Mouse (Mus musculus) forebrain, embryonic 11.5 days (tissue): ENCODE data around the gene Zfp46. TPM values are rescaled to one million over a fixed set of nuclear protein-coding genes. Genes with fewer than 3 reads are reported as not detected.

Experiments
- ATAC-seq: fragments of 200-750 bp; cut with Nextera tagmentation; replicated peaks from 2 replicates; pipeline ENCODE4 v1.8.0; 2017; ENCODE audit warnings: moderate TSS enrichment; ENCODE audit not compliant: low FRiP score
- DNase-seq: peaks from one replicate; pipeline ENCODE4 v3.0.0-alpha.2; 2017; ENCODE audit warnings: low spot score
- H3K27ac ChIP-seq: fragments of 300-500 bp; sonication (generic); 2 replicates; pipeline ENCODE4 v1.5.1; 2014; ENCODE audit warnings: low read depth, low read length
- H3K27me3 ChIP-seq: fragments of 300-500 bp; sonication (generic); 2 replicates; pipeline ENCODE4 v1.6.1; 2014; ENCODE audit warnings: mild to moderate bottlenecking, low read length, mixed read lengths; ENCODE audit not compliant: control insufficient read depth, insufficient read depth
- H3K36me3 ChIP-seq: fragments of 300-500 bp; sonication (generic); 2 replicates; pipeline ENCODE4 v1.6.1; 2014; ENCODE audit warnings: mild to moderate bottlenecking, low read length, moderate library complexity, mixed read lengths; ENCODE audit not compliant: control insufficient read depth, insufficient read depth
- H3K4me1 ChIP-seq: fragments of 300-500 bp; sonication (generic); replicated peaks from 2 replicates; pipeline ENCODE4 v1.6.1; 2014; ENCODE audit warnings: low read length, mixed read lengths; ENCODE audit not compliant: control insufficient read depth, insufficient read depth
- H3K4me2 ChIP-seq: fragments of 300-500 bp; sonication (generic); 2 replicates; pipeline ENCODE4 v1.6.1; 2014; ENCODE audit warnings: low read depth, mild to moderate bottlenecking, low read length, moderate library complexity, mixed read lengths; ENCODE audit not compliant: severe bottlenecking
- H3K4me3 ChIP-seq: fragments of 300-500 bp; sonication (generic); 2 replicates; pipeline ENCODE4 v1.5.1; 2014; ENCODE audit warnings: low read depth, low read length
- H3K9ac ChIP-seq: fragments of 300-500 bp; sonication (generic); 2 replicates; pipeline ENCODE4 v1.6.1; 2014; ENCODE audit warnings: low read length
- H3K9me3 ChIP-seq: fragments of 300-500 bp; sonication (generic); 2 replicates; pipeline ENCODE4 v1.6.1; 2016; ENCODE audit warnings: low read length, mixed read lengths; ENCODE audit not compliant: control insufficient read depth
- WGBS: fragments of 180-500 bp; shearing (Covaris S2); extraction: QIAGEN DNeasy Blood & Tissue Kit; methylation state at CpG from one replicate; pipeline ENCODE4 v1.1.7; 2014; 5-methylcytosine and 5-hydroxymethylcytosine counted together
- polyA plus RNA-seq: library from polyadenylated mRNA; unstranded; fragments of >200 nt; fragmentation: Nextera tagmentation; extraction: Ambion mirVana; gene quantifications from 2 replicates; pipeline ENCODE4 v1.2.1, GENCODE M21; 2014

The Zfp46 gene
- polyA plus RNA-seq, 1 experiment from 2014 or later: 30.8 TPM

- peaks cover 26% of the 10 kb centered on the region for H3K4me1 ChIP-seq
- DNase-seq (no peak), ATAC-seq (no peak)
- no peaks in the 10 kb centered on the region for H3K9me3 ChIP-seq
- no peaks in the 10 kb centered on the region for H3K36me3 ChIP-seq
- no peak overlapping the region for H3K27ac ChIP-seq
- 59% methylated on average over 9 of the region's 9 CpGs for WGBS
- H3K4me2 ChIP-seq: no peak overlapping the region
- no peak overlapping the region for H3K4me3 ChIP-seq
- no peak overlapping the region for H3K9ac ChIP-seq
- no peaks in the 10 kb centered on the region for H3K27me3 ChIP-seq
These were observed 2.9 kb upstream of the Zfp46 start for GRCm38 (mm10) chr4:136281611-136282010.

DNA sequence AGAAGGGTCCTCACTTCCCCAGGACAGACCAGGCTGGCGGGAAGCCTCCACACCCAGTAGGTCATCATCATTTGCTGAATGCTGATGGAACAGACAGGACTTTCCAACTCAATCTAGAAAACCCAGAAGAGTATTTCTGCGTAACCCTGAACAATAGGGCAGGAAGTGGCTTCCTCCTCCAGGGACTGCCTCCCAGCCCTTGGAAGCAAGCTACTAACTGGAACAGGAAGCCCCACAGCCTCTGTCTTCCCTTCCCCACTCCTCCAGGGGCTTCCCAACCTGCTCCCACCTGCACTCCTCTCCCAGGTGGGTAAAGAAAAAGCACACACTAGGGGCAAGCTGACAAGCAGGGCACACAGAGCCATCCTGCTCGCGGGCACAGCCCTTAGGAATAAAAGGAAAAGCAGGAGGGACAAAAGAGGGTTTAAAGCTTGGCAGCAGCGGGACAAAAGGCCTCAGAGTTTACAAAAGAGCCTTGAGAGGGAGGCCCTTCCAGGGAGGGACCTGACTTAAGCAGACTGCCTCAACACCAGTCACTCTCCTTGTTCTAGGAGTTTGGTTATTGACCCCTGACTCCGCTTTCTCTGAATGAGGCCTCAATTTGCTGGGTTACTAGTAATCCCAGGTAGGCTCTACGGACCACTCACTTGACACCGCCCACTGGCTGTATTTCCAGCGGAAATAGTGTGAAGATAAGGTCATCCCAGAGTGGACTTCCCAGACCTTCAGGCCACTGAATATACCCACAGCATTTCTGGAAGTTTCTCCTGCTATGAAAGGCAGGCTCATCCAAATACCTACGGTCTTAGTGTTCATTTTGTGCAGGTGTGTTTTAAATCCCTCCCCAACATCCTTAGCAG, 1.6 kb upstream of the Zfp46 start:
- 8% methylated on average over 10 of the region's 10 CpGs for WGBS
- H3K4me3 ChIP-seq: no peak overlapping the region
- H3K27me3 ChIP-seq: no peaks in the 10 kb centered on the region
- peak overlapping the region; percentile 37 for H3K4me2 ChIP-seq
- H3K27ac ChIP-seq: peak overlapping the region; percentile 92
- H3K36me3 ChIP-seq: no peaks in the 10 kb centered on the region
- H3K4me1 ChIP-seq: peaks cover 29% of the 10 kb centered on the region
- peak overlapping the region; percentile 60 for H3K9ac ChIP-seq
- peak; percentile 65 for DNase-seq
- no peak for ATAC-seq
- no peaks in the 10 kb centered on the region for H3K9me3 ChIP-seq

DNA sequence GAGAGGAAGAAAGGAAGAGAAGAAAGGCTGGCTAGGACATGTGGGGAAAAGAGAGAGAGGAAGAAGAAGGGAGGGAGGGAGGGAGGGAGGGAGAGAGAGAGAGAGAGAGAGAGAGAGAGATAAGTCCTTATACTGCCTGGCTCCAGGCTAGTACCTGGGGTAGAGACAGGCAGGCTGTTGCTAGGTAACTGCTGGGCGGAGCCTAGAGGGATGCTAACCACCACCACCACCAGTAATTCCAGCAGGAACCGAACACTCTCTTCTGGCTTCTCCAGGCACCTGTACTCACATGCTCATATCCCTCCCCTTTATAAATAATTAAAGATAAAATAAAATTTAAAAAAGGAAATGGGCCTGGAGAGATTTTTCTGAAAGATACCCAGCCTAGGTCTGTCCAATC, 700 bp upstream of the Zfp46 start:
- H3K27ac ChIP-seq: peak overlapping the region; percentile 92; the same call in 1 of the 2 replicates
- H3K9ac ChIP-seq: peak overlapping the region; percentile 60; the same call in 1 of the 2 replicates
- H3K9me3 ChIP-seq: peaks cover 1% of the 10 kb centered on the region; the same call in 1 of the 2 replicates
- peaks cover 29% of the 10 kb centered on the region for H3K4me1 ChIP-seq
- peaks cover 1% of the 10 kb centered on the region; the same call in 1 of the 2 replicates for H3K27me3 ChIP-seq
- H3K4me2 ChIP-seq: peak overlapping the region; percentile 3; the same call in 1 of the 2 replicates
- DNase-seq (peak; percentile 59), ATAC-seq (no peak)
- H3K36me3 ChIP-seq: peaks cover 5% of the 10 kb centered on the region
- WGBS: 19% methylated on average over 2 of the region's 2 CpGs
- no peak overlapping the region for H3K4me3 ChIP-seq

- H3K27me3 ChIP-seq: peaks cover 10% of the 10 kb centered on the region
- peaks cover 31% of the 10 kb centered on the region for H3K4me1 ChIP-seq
- H3K27ac ChIP-seq: peak overlapping the region; percentile 92
- H3K9me3 ChIP-seq: peaks cover 3% of the 10 kb centered on the region; the same call in 1 of the 2 replicates
- H3K36me3 ChIP-seq: peaks cover 5% of the 10 kb centered on the region
- ATAC-seq (no peak), DNase-seq (no peak)
- peak overlapping the region; percentile 90 for H3K4me2 ChIP-seq
- H3K4me3 ChIP-seq: peak overlapping the region; percentile 59
- H3K9ac ChIP-seq: peak overlapping the region; percentile 74
- 30% methylated on average over 6 of the region's 6 CpGs for WGBS
These were observed 408 bp downstream of the Zfp46 start for GRCm38 (mm10) chr4:136284891-136285290.

DNA sequence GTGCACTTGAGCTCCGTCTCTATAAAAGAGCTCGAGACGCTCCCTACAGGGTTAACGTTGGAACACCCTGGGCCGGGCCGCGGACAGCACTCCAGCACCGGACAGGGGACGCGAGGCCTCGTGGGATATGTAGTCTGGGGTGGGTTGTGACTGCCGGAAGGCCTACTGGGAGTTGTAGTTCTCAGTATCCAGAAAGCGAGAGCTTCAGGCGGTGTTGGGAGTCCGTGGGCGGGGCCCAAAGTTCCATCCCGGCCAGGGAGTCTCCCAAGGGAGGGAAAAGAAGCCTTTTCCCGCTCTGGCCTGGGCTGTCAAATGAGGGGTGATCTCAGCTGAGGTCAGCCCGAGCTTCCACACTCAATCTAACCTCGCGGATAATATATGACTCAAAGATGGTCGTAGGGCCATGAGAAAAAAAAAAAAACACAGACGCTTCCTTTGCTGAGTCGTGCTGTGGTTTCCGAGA, 896 bp downstream of the Zfp46 start:
- Histone ChIP-seq H3K27me3 (peaks cover 14% of the 10 kb centered on the region), H3K9ac (peak overlapping the region; percentile 74), H3K9me3 (peaks cover 3% of the 10 kb centered on the region; the same call in 1 of the 2 replicates), H3K4me3 (peak overlapping the region; percentile 59), H3K27ac (peak overlapping the region; percentile 92), H3K4me1 (peaks cover 36% of the 10 kb centered on the region), H3K4me2 (peak overlapping the region; percentile 90), H3K36me3 (peaks cover 9% of the 10 kb centered on the region)
- DNase-seq (peak; percentile 95), ATAC-seq (peak; percentile 93)
- WGBS: under 1% methylated on average over 25 of the region's 25 CpGs

DNA sequence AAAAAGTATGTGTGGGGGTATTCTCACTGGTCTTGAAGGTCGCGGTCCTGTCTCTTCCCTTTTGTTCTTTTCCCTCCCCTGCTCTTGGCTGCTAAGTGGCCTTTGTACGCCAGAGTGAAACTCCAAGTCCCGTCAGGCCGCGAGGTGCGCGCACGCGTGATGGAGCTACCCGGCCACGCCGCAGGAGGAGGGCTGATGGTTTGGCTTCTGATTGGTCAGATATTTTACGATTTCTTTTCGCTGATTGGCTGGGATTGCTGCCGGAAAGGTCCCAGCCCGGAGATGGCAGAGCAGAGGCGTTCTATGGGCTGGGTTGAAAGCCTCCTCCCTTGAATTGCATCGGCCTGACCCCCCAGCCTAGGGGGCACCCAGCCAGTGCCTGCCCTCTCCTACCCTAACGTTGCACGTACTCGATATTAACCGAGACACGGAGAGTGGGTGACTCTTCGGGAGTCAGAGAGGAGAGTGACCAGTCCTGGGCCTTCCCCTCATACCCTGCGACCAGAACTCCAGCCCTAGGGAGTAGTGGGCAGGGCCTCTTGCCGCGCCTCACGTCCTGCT, 1.4 kb downstream of the Zfp46 start:
- Histone ChIP-seq H3K9ac (peak overlapping the region; percentile 74), H3K27ac (peak overlapping the region; percentile 92), H3K9me3 (peaks cover 3% of the 10 kb centered on the region; the same call in 1 of the 2 replicates), H3K4me1 (peaks cover 39% of the 10 kb centered on the region), H3K27me3 (peaks cover 17% of the 10 kb centered on the region), H3K36me3 (peaks cover 10% of the 10 kb centered on the region), H3K4me2 (peak overlapping the region; percentile 90), H3K4me3 (peak overlapping the region; percentile 59)
- DNase-seq (peak; percentile 97), ATAC-seq (peak; percentile 83)
- WGBS: under 1% methylated on average over 29 of the region's 29 CpGs

DNA sequence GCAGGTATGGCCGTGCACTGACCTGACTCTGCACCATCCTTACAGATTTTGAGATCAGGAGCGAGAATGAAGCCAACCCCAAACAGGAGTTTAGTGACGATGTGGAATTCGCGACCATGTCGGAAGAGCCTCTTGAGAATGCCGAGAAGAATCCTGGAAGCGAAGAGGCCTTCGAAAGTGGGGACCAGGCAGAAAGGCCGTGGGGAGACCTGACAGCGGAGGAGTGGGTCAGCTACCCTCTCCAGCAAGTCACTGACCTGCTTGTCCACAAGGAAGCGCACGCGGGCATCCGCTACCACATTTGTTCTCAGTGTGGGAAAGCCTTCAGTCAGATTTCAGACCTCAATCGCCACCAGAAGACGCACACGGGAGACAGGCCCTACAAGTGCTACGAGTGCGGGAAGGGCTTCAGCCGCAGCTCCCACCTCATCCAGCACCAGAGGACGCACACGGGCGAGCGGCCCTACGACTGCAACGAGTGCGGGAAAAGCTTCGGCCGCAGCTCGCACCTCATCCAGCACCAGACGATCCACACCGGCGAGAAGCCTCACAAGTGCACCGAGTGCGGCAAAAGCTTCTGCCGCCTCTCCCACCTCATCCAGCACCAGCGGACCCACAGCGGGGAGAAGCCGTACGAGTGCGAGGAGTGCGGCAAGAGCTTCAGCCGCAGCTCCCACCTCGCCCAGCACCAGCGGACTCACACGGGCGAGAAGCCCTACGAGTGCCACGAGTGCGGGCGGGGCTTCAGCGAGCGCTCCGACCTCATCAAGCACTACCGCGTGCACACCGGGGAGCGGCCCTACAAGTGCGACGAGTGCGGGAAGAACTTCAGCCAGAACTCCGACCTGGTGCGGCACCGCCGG, 5.7 kb downstream of the Zfp46 start:
- H3K9me3 ChIP-seq: peaks cover 3% of the 10 kb centered on the region; the same call in 1 of the 2 replicates
- ATAC-seq (no peak), DNase-seq (no peak)
- H3K9ac ChIP-seq: peak overlapping the region; percentile 20; the same call in 1 of the 2 replicates
- H3K4me3 ChIP-seq: peak overlapping the region; percentile 9; the same call in 1 of the 2 replicates
- peak overlapping the region; percentile 13; the same call in 1 of the 2 replicates for H3K4me2 ChIP-seq
- peaks cover 15% of the 10 kb centered on the region; the same call in 1 of the 2 replicates for H3K4me1 ChIP-seq
- peaks cover 17% of the 10 kb centered on the region for H3K27me3 ChIP-seq
- no peak overlapping the region for H3K27ac ChIP-seq
- WGBS: 25% methylated on average over 66 of the region's 66 CpGs
- H3K36me3 ChIP-seq: peaks cover 13% of the 10 kb centered on the region
